Mouse (Mus musculus) intestine, postnatal 0 days (tissue): ENCODE results near the gene Zmym5. TPM values are rescaled to one million over a fixed set of nuclear protein-coding genes. Genes with fewer than 3 reads are reported as not detected.
A peak's percentile ranks its signal among the peaks of the same experiment; 100 is the strongest.
"Not testable (repeated sequence)": the region's sequence is repeated elsewhere in the genome, so short reads cannot be mapped to it uniquely, and the experiment has no call there.

Experiments used
- ATAC-seq: fragments of 200-750 bp; cut with Nextera tagmentation; 2 replicates; pipeline ENCODE4 v1.8.0; 2017; ENCODE audit warnings: mild to moderate bottlenecking, moderate TSS enrichment, moderate library complexity
- H3K27ac ChIP-seq: fragments of 300-500 bp; sonication (generic); 2 replicates; pipeline ENCODE4 v1.5.1; 2014; ENCODE audit warnings: mild to moderate bottlenecking, low read depth, low read length, moderate library complexity
- H3K27me3 ChIP-seq: fragments of 300-500 bp; sonication (generic); replicated peaks from 2 replicates; pipeline ENCODE4 v1.6.1; 2014; ENCODE audit warnings: low read length, mixed read lengths; ENCODE audit not compliant: control insufficient read depth, insufficient read depth
- H3K36me3 ChIP-seq: fragments of 300-500 bp; sonication (generic); 2 replicates; pipeline ENCODE4 v1.6.1; 2014; ENCODE audit warnings: mild to moderate bottlenecking, moderate library complexity; ENCODE audit not compliant: control insufficient read depth, insufficient read depth
- H3K4me1 ChIP-seq: fragments of 300-500 bp; sonication (generic); replicated peaks from 2 replicates; pipeline ENCODE4 v1.6.1; 2014; ENCODE audit warnings: antibody characterized with exemption, low read length, mixed read lengths; ENCODE audit not compliant: control insufficient read depth, insufficient read depth
- H3K4me2 ChIP-seq: fragments of 300-500 bp; sonication (generic); replicated peaks from 2 replicates; pipeline ENCODE4 v1.6.1; 2014; ENCODE audit warnings: low read depth, mild to moderate bottlenecking, moderate library complexity
- H3K4me3 ChIP-seq: fragments of 300-500 bp; sonication (generic); 2 replicates; pipeline ENCODE4 v1.5.1; 2014; ENCODE audit warnings: low read depth, low read length
- H3K9ac ChIP-seq: fragments of 300-500 bp; sonication (generic); 2 replicates; pipeline ENCODE4 v1.6.1; 2014; ENCODE audit warnings: mild to moderate bottlenecking, low read depth, low read length
- H3K9me3 ChIP-seq: fragments of 300-500 bp; sonication (generic); 2 replicates; pipeline ENCODE4 v1.6.1; 2016; ENCODE audit warnings: mixed run types; ENCODE audit not compliant: control insufficient read depth
- CTCF ChIP-seq: sonication (generic); IDR thresholded peaks from 2 replicates; pipeline ENCODE4 v1.5.1; 2016; ENCODE audit warnings: low read depth, mild to moderate bottlenecking, control low read depth, antibody characterized with exemption, moderate library complexity
- WGBS: fragments of 180-500 bp; shearing (Covaris S2); extraction: QIAGEN DNeasy Blood & Tissue Kit; methylation state at CpG from one replicate; pipeline ENCODE4 v1.1.7; 2014; 5-methylcytosine and 5-hydroxymethylcytosine counted together
- polyA plus RNA-seq: library from polyadenylated mRNA; unstranded; fragments of >200 nt; fragmentation: Nextera tagmentation; extraction: Ambion mirVana; gene quantifications from 2 replicates; pipeline ENCODE4 v1.2.1, GENCODE M21; 2015

Zmym5 gene
- 14.7 and 15.3 TPM in 2 replicates for polyA plus RNA-seq

DNA sequence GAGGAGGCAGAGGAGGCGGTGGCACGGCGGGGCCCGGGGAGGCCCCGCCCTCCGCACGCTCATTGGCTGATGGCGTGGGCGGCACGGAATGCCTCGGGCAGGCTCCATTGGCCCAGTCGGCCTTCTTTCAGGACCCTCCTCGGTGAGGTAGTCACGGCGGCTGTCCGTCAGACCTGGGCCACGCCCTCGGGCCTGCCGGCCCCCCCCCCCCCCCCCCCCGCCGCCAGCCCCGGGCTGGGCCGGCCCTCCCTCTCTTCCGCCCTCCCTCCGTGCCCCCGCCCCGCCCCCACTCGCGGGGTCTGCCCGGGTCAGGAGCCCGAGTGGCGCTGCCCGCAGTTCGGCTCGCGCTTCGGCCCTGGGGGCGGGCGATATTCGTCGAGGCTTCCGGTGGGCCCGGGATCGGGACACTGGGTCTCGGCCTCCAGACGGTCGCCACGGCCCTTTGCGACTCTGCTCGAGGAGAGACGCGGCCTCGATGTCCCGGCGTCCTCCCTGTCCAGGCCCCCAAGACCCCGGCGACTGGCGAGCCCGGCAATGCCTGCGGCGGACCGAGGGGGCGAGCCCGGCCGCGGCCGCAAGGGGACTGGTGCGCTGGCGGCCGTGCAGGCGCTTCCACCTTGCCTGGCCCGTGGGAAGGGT is at the start of gene Zmym5:
TSS of gene Zmym5 (minus strand) at position 16 of the 639 bp plus-strand sequence.
- H3K36me3 ChIP-seq, H3K4me1 ChIP-seq, H3K27me3 ChIP-seq, H3K9me3 ChIP-seq: not testable (repeated sequence)
- peak; percentile 98 for ATAC-seq
- Histone ChIP-seq H3K4me2 (peak within 1 kb of the TSS; percentile 81), H3K27ac (peak within 1 kb of the TSS; percentile 95), H3K9ac (peak within 1 kb of the TSS; percentile 81), H3K4me3 (peak within 1 kb of the TSS; percentile 67)
- WGBS = under 1% methylated on average over 29 of the region's 72 CpGs

DNA sequence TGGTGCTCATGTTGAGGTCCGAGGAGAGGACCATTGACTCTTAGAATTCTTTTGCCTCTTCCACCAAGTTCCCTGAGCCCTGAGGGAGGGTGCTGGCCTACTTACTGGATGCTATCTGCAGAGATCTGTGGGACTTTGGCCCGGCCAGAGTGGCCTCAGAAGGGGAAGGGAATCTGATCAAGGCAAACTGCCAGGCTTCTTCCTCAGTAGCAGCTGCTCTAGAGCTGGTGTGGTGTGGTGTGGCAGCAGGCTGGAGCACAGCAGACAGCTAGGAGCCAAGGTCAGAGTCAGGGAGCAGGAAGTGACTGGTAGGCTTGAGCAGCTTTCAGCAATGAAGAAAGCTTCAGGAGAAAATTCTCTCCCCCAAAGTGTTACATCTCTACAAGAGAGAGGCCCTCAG is 38.2 kb upstream of the Zmym5 start:
- H3K9ac ChIP-seq = no peak overlapping the region
- H3K27ac ChIP-seq = peak overlapping the region; percentile 46; the same call in 1 of the 2 replicates
- ATAC-seq = peak; percentile 89
- H3K9me3 ChIP-seq = peaks cover 11% of the 10 kb centered on the region
- no peak overlapping the region for H3K4me2 ChIP-seq
- no peaks in the 10 kb centered on the region for H3K4me1 ChIP-seq
- 37% methylated on average over 2 of the region's 2 CpGs for WGBS
- H3K4me3 ChIP-seq = no peak overlapping the region
- no peaks in the 10 kb centered on the region for H3K36me3 ChIP-seq
- TF ChIP-seq CTCF = no peak
- H3K27me3 ChIP-seq = no peaks in the 10 kb centered on the region

DNA sequence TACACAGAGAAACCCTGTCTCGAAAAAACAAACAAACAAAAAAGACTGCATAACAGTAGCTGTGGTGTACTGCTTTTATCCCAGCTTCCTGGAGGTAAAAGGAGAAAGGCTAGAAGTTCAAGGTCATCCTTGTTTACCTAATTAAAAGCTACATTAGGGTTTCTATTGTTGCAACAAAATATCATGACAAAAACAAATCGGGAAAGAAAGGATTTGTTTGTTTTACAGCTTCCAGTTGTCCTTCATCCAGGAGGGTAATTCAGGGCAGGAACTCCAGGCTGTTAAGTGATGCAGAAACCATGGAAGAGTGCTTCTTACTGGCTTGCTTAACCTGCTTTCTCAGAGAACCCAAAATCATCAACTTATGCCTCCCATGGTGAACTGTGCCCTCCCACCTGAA is 36.8 kb upstream of the Zmym5 start:
- Histone ChIP-seq H3K36me3 (no peaks in the 10 kb centered on the region), H3K27me3 (no peaks in the 10 kb centered on the region), H3K27ac (no peak overlapping the region), H3K4me1 (no peaks in the 10 kb centered on the region), H3K4me3 (no peak overlapping the region), H3K9me3 (no peaks in the 10 kb centered on the region), H3K9ac (no peak overlapping the region), H3K4me2 (no peak overlapping the region)
- no peak for TF ChIP-seq CTCF
- 58% methylated on average over 2 of the region's 2 CpGs for WGBS
- ATAC-seq = no peak

DNA sequence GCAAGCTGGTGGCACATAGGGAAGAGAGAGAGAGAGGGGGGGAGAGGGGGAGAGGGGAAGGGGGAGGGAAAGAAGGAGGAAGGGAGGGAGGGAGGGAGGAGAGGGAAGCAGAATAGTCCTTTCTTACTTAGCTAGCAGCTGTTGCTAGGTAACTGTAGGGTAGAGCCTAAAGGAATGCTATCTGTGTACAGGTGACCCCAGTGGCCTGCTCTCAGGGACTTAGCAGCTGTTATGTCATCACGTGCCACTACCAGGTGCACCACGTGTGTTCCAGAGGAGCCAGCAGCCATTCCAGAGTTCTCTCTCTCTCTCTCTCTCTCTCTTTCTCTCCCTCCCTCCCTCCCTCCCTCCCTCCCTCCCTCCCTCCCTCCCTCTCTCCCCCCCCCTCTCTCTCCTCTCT is 33.0 kb upstream of the Zmym5 start:
- Histone ChIP-seq H3K27ac (no peak overlapping the region), H3K4me2 (no peak overlapping the region; the same call in 1 of the 2 replicates), H3K4me3 (no peak overlapping the region), H3K9ac (no peak overlapping the region), H3K36me3 (no peaks in the 10 kb centered on the region), H3K9me3 (no peaks in the 10 kb centered on the region), H3K4me1 (no peaks in the 10 kb centered on the region), H3K27me3 (no peaks in the 10 kb centered on the region)
- ATAC-seq = peak; percentile 89
- TF ChIP-seq CTCF = no peak
- WGBS = 23% methylated on average over 2 of the region's 2 CpGs

DNA sequence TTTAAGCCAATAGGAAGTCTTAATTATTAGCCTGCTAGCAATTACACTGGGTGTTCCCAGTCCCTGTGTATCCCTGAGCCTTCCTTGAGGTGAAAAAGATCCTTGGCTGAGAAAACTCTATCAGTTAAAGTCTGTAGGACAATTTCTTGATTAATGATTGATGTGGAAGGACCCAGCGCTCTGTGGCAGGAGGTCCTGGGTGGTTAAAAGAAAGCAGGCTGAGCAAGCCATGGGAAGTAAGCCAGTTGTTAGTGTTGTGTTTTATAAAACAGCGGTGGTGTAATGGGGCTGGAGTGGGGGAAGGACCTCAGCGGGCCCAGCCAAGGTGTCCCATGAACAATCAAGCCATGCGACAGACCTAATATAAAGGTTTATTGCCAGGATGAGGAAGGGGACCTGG is 32.5 kb upstream of the Zmym5 start:
- no peak for TF ChIP-seq CTCF
- peak overlapping the region; percentile 37 for H3K4me2 ChIP-seq
- 26% methylated on average over 4 of the region's 4 CpGs for WGBS
- no peaks in the 10 kb centered on the region for H3K9me3 ChIP-seq
- H3K36me3 ChIP-seq = no peaks in the 10 kb centered on the region
- peak overlapping the region; percentile 50 for H3K27ac ChIP-seq
- no peaks in the 10 kb centered on the region for H3K4me1 ChIP-seq
- no peak for ATAC-seq
- H3K9ac ChIP-seq = no peak overlapping the region
- H3K27me3 ChIP-seq = no peaks in the 10 kb centered on the region
- no peak overlapping the region for H3K4me3 ChIP-seq

DNA sequence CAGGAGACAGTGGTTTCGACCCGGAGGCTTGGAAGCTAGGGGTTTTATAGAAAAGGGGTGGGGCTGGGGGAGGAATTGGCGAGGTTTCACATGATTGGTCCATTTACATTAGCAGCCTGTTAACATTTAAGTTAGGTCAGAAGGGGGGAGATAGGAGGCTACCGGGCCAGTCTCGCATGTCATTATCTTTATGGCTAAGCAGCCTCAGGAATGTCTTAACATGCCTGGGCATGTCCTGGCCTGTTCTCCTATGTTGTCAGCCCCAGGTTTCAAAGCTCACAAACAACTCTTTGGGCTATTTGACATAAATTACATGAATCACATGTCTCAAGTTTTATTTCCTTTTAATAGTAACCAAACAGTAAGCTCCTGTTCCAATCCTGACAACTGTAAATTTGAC is 23.1 kb upstream of the Zmym5 start:
- H3K27me3 ChIP-seq, H3K27ac ChIP-seq, ATAC-seq, H3K9ac ChIP-seq, H3K4me1 ChIP-seq, H3K9me3 ChIP-seq, H3K36me3 ChIP-seq, H3K4me2 ChIP-seq, H3K4me3 ChIP-seq: not testable (repeated sequence)
- 85% methylated on average over 5 of the region's 5 CpGs for WGBS

DNA sequence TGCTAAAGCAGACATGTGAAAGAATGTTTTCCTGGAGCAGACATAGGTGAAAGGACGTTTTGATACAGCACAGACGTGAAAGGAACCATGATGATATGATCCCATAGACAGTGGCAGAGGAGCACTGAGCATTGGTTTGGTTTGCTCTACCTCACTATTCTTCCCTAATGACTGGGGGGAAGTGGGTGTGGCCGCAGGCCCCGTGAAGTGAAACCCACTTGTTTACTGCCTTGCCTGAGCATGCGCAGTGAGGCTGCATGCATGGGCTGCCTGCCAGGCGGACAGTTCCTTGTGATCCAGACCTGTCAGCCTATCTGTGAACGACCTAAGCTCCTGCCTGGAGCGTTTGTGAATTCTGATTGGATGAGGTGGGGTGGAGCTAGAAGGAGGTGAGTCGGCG is 21.7 kb upstream of the Zmym5 start:
- not testable (repeated sequence) for H3K27ac ChIP-seq, ATAC-seq, H3K36me3 ChIP-seq, H3K9me3 ChIP-seq, H3K4me3 ChIP-seq, H3K4me1 ChIP-seq, H3K9ac ChIP-seq, H3K27me3 ChIP-seq
- 49% methylated on average over 10 of the region's 10 CpGs for WGBS
- peak overlapping the region; percentile 13; the same call in 1 of the 2 replicates for H3K4me2 ChIP-seq
